Mouse (Mus musculus) testis, adult 2 months (tissue): ENCODE measurements at regions not wholly inside any gene's neighbourhood (a gene's known extent, or its start where the extent isn't known, plus 50 kb on each side); places are given as distances from the start of the nearest gene placed in this dataset.
"Not testable (repeated sequence)": the region's sequence is repeated elsewhere in the genome, so short reads cannot be mapped to it uniquely, and the experiment has no call there.

ENCODE experiments used
- H3K27ac ChIP-seq: fragments of 200-500 bp; 2 replicates; pipeline ENCODE4 v1.5.1; 2012; ENCODE audit warnings: low read depth, low read length; ENCODE audit not compliant: control insufficient read depth, insufficient read depth
- H3K27me3 ChIP-seq: fragments of 200-500 bp; 2 replicates; pipeline ENCODE4 v1.6.1; 2012; ENCODE audit warnings: mild to moderate bottlenecking, low read length, moderate library complexity; ENCODE audit not compliant: control insufficient read depth, insufficient read depth
- H3K36me3 ChIP-seq: fragments of 200-500 bp; 2 replicates; pipeline ENCODE4 v1.6.1; 2012; ENCODE audit warnings: mild to moderate bottlenecking, low read length; ENCODE audit not compliant: control insufficient read depth, insufficient read depth
- H3K4me1 ChIP-seq: fragments of 200-500 bp; 2 replicates; pipeline ENCODE4 v1.6.1; 2012; ENCODE audit warnings: low read length; ENCODE audit not compliant: control insufficient read depth, insufficient read depth
- H3K4me3 ChIP-seq: fragments of 200-500 bp; 2 replicates; pipeline ENCODE4 v1.5.1; 2012; ENCODE audit warnings: low read depth, mild to moderate bottlenecking, low read length, moderate library complexity, mixed read lengths; ENCODE audit not compliant: control insufficient read depth
- CTCF ChIP-seq: fragments of 200-500 bp; IDR thresholded peaks from 2 replicates; pipeline ENCODE4 v1.5.1; 2012; ENCODE audit warnings: low read depth, mild to moderate bottlenecking, inconsistent platforms, low read length, moderate library complexity; ENCODE audit not compliant: control insufficient read depth, insufficient read depth, insufficient replicate concordance
- POLR2A ChIP-seq: fragments of 200-500 bp; IDR thresholded peaks from 2 replicates; pipeline ENCODE4 v1.6.1; 2012; ENCODE audit warnings: low read depth, mild to moderate bottlenecking, inconsistent platforms, low read length, moderate library complexity; ENCODE audit not compliant: control insufficient read depth

GRCm38 (mm10) chr4:3081953-3082950, 84.9 kb upstream of the Vmn1r2 start:
- Histone ChIP-seq H3K27me3 (no peaks in the 10 kb centered on the region), H3K4me1 (no peaks in the 10 kb centered on the region), H3K27ac (no peak overlapping the region), H3K36me3 (no peaks in the 10 kb centered on the region), H3K4me3 (no peak overlapping the region)
- no peak; the same call in 1 of the 2 replicates for TF ChIP-seq CTCF
- no peak for TF ChIP-seq POLR2A

GRCm38 (mm10) chr4:3083161-3084020, 83.7 kb upstream of the Vmn1r2 start:
- Histone ChIP-seq H3K27ac (no peak overlapping the region), H3K27me3 (no peaks in the 10 kb centered on the region), H3K4me1 (no peaks in the 10 kb centered on the region), H3K4me3 (no peak overlapping the region), H3K36me3 (no peaks in the 10 kb centered on the region)
- no peak for TF ChIP-seq CTCF
- TF ChIP-seq POLR2A = no peak

DNA sequence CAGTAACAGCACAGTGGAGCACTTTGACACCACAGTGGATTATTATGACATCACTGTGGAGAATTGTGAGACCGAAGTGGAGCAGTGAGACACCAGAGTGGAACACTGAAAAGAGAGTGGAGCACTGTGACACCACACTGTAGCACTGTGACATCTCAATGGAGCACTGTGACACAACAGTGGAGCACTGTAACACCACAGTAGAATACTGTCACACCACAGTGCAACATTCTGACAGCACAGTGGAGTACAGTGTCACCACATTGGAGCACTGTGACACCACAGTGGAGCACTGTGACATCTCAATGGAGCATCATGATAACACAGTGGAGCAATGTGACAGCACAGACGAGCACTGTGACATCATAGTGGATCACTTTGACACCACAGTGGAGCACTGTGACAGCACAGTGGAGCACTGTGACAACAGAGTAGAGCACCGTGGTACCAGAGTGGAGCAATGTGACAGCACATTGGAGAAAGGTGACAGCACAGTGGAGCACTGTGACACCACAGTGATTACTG, 83.0 kb upstream of the Vmn1r2 start:
- Histone ChIP-seq H3K4me1 (no peaks in the 10 kb centered on the region), H3K4me3 (no peak overlapping the region), H3K36me3 (no peaks in the 10 kb centered on the region), H3K27me3 (no peaks in the 10 kb centered on the region), H3K27ac (no peak overlapping the region)
- TF ChIP-seq CTCF (no peak), POLR2A (no peak)

- H3K27me3 ChIP-seq = no peaks in the 10 kb centered on the region
- H3K27ac ChIP-seq = no peak overlapping the region
- H3K36me3 ChIP-seq = no peaks in the 10 kb centered on the region
- H3K4me3 ChIP-seq = no peak overlapping the region
- TF ChIP-seq CTCF (no peak), POLR2A (no peak)
- H3K4me1 ChIP-seq = no peaks in the 10 kb centered on the region
These were observed 81.4 kb upstream of the Vmn1r2 start for GRCm38 (mm10) chr4:3085456-3086448.

DNA sequence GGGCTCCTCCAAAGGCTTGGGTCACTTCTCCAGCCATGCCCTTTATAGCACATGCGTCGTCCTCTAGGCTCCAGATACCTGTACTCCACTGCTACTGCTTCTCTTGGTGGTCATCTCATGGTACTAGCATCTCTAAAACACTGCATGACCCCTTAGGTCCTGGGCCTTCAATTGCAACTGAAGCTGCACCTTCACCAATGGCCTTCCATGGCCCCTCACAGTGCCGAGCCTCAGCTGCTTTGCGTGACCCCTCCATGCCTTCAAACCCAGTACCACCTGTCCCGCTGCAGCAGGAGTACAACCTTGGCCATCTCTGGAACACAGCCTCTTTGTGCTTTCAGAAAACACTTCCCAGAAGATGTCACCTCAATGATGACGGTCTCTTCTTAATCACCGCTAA, 79.5 kb upstream of the Vmn1r2 start:
- H3K27me3 ChIP-seq, H3K36me3 ChIP-seq, H3K4me1 ChIP-seq: not testable (repeated sequence)

GRCm38 (mm10) chr4:3089567-3090377, 77.3 kb upstream of the Vmn1r2 start:
- no peaks in the 10 kb centered on the region for H3K36me3 ChIP-seq
- no peaks in the 10 kb centered on the region for H3K27me3 ChIP-seq
- H3K27ac ChIP-seq = no peak overlapping the region
- H3K4me1 ChIP-seq = no peaks in the 10 kb centered on the region
- no peak overlapping the region for H3K4me3 ChIP-seq
- TF ChIP-seq POLR2A (no peak), CTCF (no peak)

More for the DNA sequence above, 79.5 kb upstream of the Vmn1r2 start:
- H3K4me3 ChIP-seq, H3K27ac ChIP-seq: not testable (repeated sequence)

DNA sequence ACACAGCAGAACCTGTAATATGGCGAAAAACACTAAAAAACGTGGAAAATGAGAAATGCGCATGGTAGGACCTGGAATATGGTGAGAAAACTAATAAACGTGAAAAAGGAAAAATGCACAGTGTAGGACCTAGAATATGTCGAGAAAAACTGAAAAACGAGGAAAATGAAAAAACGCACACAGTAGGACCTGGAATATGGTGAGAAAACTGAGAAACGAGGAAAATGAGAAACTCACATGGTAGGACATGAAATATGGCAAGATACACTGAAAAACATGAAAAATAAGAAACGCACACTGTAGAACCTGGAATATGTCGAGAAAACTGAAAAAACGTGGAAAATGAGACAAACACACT, 76.8 kb upstream of the Vmn1r2 start:
- Histone ChIP-seq H3K27ac (no peak overlapping the region), H3K27me3 (no peaks in the 10 kb centered on the region), H3K4me1 (no peaks in the 10 kb centered on the region), H3K36me3 (no peaks in the 10 kb centered on the region), H3K4me3 (no peak overlapping the region)
- TF ChIP-seq CTCF = no peak
- TF ChIP-seq POLR2A = no peak
